Mouse (Mus musculus) Muller cell, postnatal 12 days (primary cell): ENCODE measurements around the gene G6pc3.

Source experiments
- DNase-seq: peaks from one replicate; pipeline ENCODE4 v3.0.0-alpha.2; 2015; ENCODE audit errors: inconsistent ontology term

G6pc3 gene

GRCm38 (mm10) chr11:102218783-102219182 lies 29.4 kb downstream of the G6pc3 start:
- DNase-seq = peak; percentile 96

- no peak for DNase-seq
Measured at GRCm38 (mm10) chr11:102219247-102219993, 30.0 kb downstream of the G6pc3 start.

DNA sequence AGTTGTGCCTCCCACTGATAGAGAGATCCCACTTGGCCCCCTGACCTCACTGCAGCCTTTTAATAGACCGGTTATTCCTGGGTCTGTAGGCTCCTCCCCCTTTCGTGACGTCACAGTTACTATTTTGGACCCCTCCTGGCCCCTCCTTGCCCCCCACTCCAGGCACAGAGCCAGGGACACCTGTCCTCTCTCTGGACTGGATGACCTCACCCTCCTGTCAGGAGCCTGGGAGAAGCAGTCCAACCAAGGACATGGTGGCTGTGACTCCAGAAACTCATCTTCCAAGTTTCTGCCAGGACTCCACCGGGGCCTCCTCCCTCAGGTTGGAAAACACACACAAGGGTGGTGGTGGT lies 30.6 kb downstream of the G6pc3 start:
- no peak for DNase-seq

DNA sequence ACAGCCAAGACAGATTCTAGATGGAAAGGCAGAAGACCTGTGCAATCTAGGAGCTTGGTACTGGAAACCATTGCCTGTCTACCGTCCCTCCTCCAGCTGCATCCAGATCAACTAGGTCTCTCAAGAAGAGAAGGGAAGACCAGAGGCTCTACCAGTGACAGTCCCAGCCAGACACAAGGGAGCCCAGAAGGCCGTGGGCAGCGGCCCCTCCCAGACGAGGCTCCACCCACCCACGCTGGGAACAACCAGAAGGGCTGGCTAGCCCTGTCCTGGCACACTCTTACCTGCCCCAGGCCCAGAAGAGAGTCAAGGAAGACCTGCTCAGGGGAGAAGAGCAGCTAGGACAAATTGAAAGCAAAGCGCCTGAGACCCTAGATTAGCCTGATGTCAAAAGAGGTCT lies 31.0 kb downstream of the G6pc3 start:
- no peak for DNase-seq

- no peak for DNase-seq
Measured at GRCm38 (mm10) chr11:102221243-102221953, 32.0 kb downstream of the G6pc3 start.

GRCm38 (mm10) chr11:102221954-102222351 lies 32.5 kb downstream of the G6pc3 start:
- DNase-seq = peak; percentile 58

GRCm38 (mm10) chr11:102223166-102223565 lies 33.7 kb downstream of the G6pc3 start:
- DNase-seq = peak; percentile 62

- peak; percentile 84 for DNase-seq
Measured at GRCm38 (mm10) chr11:102224686-102225085, 35.3 kb downstream of the G6pc3 start.

DNA sequence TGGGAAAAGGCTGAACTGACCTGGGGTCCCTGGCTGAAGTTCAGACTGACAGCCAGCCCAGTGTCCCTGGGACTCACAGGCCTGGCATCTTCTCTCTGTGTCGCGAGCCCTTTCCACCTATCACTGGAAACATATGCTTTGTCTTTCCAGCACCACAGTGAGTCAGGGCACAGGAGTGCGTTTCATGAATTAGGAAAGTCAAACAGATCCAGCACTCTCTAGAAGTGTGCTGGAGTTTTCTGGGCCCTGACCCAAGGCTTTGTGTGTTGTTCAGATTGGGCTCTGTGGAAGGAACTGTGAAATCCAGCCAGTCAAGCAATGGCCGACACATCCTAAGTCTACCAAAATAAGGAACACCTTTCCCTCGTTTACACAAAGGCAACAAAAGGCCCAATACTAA lies 35.8 kb downstream of the G6pc3 start:
- peak; percentile 87 for DNase-seq

GRCm38 (mm10) chr11:102226067-102226978 lies 36.9 kb downstream of the G6pc3 start:
- no peak for DNase-seq

GRCm38 (mm10) chr11:102227270-102228190 lies 38.1 kb downstream of the G6pc3 start:
- DNase-seq = no peak

GRCm38 (mm10) chr11:102228191-102228545 lies 38.7 kb downstream of the G6pc3 start:
- no peak for DNase-seq

DNA sequence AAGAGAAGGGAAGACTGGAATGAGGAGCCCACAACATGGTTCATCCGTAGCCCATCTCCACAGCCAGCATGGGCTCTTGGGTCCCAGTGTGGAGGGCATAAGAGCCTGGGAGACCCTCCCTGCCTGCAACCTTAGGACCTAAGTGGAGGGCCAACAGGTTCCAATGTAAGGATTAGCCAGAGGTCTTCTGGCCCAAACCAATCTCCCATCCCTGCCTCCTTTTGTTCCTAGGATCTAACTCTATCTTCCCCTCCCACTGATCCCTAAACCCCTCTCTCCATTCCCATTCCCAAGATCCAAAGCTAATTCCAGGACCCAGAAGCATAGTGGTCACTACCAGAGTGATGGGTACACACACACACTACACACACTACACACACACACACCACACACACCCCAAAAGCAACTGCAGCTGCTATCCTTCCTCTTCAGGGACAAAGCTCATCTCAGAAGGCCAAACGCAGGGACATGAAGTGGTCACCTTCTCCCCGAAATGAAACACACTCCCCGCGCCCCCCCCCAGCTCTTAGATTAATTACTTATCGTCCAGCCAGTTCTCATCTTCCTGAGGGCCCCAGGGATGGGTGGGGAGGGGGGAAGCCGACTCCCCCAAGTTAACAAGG lies 39.3 kb downstream of the G6pc3 start:
- no peak for DNase-seq

DNA sequence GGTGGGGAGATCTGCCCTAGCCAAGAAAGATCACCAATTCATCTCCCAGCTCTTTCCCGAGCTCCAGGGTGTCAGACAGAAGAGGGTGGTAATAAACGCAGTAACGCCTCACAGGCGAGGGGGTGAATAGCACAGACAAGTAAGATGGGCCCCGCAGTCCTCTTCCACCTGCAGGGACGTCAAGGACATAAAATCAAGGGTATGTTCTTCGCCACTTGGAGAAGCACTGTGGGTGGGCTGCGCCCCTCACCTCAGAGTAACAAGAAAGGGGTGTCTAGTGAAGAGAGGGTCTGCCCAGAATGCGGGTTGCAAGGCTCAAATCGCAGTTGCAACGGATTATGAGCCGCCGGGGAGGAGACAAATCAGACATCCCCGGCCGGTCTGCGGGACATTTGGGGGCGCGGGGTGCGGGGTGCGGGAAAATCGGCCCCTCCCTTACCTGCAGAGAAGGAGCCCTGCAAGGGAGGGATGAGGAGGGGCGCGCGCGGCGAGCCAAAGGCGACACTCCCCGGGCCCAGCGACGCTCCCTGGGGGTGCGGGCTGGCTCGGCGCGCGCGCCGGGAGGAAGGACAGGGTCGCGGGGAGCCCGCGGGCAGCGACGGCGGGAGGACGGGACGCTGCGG lies 40.0 kb downstream of the G6pc3 start:
- no peak for DNase-seq

DNA sequence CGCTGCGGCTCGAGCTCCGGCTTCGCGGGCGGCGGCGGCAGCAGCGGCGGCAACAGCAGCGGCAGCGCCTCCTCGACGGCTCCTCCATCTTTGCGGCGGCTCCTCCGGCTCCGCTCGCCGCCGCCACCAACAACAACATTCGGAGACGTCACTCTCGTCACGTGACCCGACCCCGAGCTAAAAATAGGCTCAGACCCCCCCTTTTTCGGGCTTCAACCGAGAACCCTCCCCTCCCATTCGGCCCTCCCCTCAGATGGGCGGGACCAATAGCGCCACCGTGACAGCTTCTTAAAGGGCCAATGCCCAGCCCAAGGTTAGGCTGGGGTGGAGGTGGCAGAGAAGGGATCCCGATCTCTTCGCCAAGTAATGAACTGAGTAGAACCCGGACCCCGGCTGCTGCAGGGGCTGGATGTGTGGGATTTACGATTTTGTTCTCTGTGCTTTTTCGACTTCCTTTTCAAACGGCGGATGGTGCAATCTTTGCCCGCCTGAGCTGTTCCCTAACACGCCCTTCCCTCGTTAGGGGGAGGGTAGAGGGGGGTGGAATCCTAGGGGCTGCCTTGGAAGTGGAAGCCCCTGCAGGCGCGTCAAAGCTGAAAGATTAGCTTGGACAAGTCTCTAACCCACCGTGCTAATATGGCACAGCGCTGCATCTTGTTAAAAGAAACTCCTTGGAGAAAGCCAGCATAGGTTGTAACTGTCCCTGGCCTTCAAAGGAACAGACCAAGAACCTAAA lies 40.8 kb downstream of the G6pc3 start, which contains the start of gene Hdac5:
Hdac5 (minus strand) TSS at position 161 of the 736 bp plus-strand sequence.
- DNase-seq = peak; percentile 98

DNA sequence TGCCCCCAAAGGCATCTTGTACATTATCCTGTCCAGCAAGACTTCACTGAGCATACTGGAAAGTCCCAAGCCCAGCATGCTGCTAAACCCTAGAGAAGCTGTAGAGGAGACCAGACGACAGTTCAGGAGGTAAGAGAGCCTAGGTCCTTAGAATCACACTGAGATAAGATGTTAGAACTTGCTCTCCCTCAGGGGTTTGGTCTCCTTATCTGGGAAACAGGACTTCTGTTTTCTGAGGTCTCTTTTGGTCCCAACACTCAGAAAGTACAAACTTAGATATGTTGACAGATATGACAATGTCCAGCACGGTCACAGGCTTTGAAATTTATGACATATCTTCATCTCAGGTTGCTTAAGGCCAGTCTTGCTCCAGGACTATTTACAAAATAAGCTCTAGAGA lies 46.6 kb downstream of the G6pc3 start:
- no peak for DNase-seq

DNA sequence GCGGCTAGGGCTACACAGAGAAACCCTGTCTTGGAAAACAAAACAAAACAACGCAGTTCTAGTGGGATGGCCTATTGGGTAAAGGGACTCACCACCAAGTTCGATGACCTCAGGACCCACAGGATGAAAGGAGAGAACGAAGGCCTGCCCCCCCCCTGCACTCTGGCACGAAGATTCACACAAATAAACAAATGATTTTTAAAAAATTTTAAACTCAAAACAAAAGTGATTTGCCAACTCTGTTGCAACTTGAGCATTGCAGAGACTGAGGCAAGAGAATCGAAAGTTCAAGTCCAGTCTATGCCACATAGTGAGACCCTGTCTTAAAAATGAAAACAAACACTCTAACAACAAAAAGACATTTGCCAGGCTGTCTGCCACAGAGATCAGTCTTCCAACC lies 51.2 kb downstream of the G6pc3 start:
- DNase-seq = no peak

DNA sequence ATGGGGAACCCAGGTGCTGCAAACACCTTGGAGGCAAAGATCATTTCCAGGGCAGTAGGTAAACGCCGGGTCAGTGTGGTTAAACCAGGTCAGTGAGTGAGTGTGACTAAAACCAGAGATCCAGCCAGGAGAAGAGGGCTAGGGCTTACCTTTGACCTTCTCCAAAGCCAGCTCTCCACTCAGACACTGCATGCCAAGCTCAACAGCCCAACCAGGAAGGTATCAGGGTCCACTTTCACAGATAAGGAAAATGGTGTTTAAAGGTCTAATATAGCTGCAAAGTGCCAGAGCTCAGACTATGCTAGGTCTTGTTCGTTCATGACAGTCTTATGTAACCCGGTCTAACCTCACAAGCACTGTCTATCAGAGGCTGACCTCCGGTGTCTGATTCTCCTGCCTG lies 51.8 kb downstream of the G6pc3 start:
- DNase-seq = no peak

GRCm38 (mm10) chr11:102241874-102242273 lies 52.5 kb downstream of the G6pc3 start:
- no peak for DNase-seq
